Mouse (Mus musculus) layer of hippocampus, postnatal 36 days (tissue): Measurements from ENCODE around the gene Nelfa. TPM values are rescaled to one million over a fixed set of nuclear protein-coding genes. Genes with fewer than 3 reads are reported as not detected.
"Not testable (repeated sequence)": the region's sequence is repeated elsewhere in the genome, so short reads cannot be mapped to it uniquely, and the experiment has no call there.

Source experiments
- DNase-seq, 2 experiments: peaks; one replicate each; pipeline ENCODE4 v3.0.0; 2022
- microRNA-seq, 2 experiments: library from miRNA; unstranded; fragments of <30 nt; microRNA quantifications; one replicate each; pipeline ENCODE4 v1.2.0; 2021
- total RNA-seq, 2 experiments: library from RNA; stranded (reverse); gene quantifications; 2 replicates each; pipeline ENCODE4 v1.2.3; 2021

Nelfa gene
- total RNA-seq, 2 experiments from 2014 or later: 19.7 to 23.5 TPM

DNA sequence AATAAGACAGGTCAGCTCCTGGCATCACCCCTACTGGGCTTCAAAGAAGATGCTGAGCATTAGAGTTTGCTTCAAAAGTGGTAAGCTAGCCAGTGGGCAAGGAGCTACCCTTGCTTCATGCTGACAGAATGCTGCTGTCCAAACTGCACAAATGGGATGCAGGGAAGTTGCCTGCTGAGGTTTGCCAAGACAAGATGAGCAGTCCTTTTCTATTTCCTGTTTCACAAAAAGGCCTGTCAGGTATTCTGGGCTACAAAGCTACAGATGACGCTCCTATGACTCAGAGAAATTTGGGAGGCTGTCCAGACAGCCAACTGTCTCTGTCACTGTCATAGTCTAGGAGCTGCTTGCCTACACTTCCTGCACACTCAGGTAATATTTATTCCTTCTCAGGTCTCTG is 16.7 kb downstream of the Nelfa start:
- no peak for DNase-seq

DNA sequence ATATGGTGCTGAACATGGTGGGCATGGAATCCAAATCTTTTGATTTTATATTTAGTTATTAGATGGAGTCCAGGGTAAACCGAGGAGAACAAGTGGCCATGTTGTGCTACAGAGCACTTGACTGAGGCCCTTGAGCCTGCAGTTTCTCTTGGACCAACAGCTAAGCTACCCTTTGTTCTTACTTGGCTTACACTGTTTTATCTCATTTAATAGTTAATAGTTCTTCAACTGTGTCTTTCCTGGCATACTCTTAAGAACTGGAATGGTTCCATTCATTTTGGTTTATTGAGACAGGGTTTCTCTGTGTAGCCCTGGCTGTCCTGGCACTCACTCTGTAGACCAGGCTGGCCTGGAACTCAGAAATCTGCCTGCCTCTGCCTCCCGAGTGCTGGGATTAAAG is 19.6 kb downstream of the Nelfa start:
- DNase-seq: not testable (repeated sequence)

DNA sequence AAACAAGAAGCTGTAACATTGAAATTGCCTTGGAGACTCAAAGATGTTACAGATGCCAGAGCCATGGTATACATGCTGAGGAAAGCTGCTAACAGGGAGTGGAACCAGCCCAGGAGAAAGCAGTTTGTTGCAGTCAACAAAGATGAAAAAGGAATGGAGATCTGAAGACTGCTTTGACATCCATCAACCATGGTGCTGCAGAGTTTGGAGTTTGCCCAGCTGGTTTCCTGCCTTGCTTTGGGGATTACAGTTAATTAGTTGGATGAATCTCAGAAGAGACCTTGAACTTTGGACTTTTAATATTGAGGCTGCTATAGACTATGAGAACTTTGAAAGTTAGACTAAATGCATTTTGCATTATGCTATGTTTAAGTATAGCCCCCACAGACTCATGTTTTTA is 21.2 kb downstream of the Nelfa start:
- not testable (repeated sequence) for DNase-seq

- DNase-seq: no peak
Observed at GRCm38 (mm10) chr5:33903176-33903575, 33.0 kb downstream of the Nelfa start.

DNA sequence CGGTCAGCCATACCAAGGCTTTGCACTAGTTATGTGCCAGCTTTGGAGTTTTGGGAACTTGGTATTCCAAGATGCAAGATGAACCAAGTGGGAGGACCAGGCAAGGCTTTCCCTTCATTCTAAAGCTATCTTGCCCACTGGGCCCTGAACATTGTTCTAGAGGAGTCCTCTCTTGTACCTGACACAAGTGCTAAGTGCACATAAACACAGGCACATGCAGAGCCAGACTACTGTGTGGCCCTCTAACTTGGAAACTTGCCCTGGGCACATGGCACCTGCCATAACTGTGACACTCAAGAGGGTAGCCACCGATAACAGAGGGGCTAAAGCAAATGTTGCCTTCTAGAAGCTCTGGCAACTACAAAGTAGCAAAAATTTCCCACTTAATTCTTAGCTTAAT is 33.5 kb downstream of the Nelfa start:
- DNase-seq: no peak

- DNase-seq: no peak
Observed at GRCm38 (mm10) chr5:33901278-33901677, 34.9 kb downstream of the Nelfa start.

DNA sequence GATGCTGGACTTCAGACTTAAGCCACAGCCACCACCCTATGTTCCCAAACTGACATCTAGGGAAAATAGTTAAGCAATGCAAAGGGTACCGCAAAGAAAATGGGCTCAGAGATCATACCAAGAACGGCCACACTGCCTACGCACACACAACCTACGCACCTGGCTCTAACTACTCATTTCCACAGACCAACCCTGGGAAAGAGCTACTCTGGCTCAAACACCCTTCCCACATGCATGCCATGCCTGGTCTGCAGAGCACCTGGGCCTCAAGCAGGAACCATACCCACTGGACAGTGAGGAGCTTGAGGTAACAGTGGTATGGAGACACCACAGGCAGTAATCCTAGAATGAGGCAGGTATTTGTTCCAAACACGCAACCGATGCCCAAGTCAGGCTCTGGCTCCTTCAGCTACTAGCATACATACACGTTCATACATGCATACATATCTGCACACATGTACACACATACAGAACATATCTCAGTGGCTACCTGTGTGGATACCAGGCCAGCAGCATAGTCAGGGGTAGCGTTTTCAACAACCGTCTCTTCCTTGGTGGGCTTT is 35.4 kb downstream of the Nelfa start:
- DNase-seq: no peak

DNA sequence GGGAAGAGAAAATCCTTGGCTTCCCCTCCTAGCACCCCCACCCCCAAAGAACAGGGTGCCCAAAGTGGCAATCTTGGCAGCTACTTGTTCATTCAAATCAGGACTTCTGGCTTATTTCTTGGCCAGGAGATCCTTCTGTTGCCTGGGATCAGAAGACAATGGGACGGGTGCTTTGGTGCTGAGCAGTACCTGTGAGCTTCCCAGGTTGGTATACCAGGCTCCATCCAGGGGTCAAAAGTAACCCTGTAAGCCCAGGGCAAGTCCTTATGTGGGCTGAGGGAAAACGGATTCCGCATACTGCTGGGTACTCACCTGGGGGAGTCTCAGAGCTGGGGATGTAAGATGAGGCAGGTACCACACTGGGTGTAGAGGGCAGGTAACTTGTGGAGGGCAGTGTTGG is 36.1 kb downstream of the Nelfa start:
- no peak for DNase-seq

DNA sequence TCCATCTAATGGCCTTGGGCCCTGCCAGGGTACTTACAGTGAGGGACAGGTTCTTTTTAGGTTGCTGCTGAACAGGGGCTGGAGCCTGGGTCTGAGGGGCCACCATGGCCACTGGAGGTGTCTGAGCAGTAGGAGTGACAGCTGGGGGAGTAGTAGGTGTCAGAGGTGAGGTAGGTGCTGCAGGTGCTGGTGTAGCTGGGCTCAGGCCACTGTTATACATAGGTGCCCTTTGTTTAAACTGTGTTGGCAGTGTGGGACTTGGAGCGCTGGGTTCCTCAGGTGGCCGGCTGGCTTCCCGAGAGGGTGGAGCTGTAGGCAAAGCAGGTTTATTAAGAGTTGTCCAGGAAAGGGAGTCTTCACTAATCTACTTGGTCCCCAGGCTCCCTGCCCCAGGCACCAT is 37.0 kb downstream of the Nelfa start:
- DNase-seq: no peak

DNA sequence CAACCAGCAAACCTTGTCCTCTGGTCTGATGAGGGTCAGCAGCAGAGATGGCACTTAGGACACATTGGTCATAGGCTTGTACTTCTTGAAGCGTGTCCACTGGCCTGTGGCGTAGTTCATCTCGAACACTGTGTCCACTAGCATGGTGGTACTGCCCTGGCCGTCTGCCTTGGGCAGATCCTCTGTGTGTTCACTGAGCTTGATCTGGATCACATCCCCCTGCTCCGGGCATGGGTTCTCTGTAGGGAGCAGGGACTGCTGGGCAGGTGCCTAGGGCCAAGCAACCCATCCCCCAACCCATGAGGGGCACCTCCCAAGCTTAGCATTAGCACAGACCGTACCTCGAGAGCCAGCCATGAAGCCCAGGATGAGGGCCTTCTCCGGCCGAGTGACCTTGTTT is 37.5 kb downstream of the Nelfa start:
- DNase-seq: no peak

DNA sequence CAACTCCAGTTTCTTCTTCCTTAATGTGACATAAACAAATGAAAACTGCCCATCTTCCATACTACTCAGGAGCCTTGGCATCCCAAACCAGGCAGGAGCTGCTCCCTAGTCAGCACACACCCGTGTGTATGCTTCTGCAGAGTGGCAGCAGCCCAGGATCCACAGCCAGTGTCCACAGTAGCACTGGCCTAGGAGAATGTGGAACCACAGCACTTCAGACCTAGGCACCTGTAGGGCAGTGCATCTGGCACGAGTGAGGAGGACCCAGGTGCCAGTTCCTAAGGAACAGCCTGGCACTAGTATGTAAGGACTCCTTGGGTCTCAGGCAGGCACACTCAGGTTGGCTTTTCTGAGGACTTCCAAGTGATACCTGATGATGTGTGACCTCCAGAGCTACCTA is 39.1 kb downstream of the Nelfa start:
- DNase-seq: no peak

- no peak for DNase-seq
Observed at GRCm38 (mm10) chr5:33895116-33895515, 41.1 kb downstream of the Nelfa start.

GRCm38 (mm10) chr5:33893406-33893805 is 42.8 kb downstream of the Nelfa start:
- DNase-seq: no peak

DNA sequence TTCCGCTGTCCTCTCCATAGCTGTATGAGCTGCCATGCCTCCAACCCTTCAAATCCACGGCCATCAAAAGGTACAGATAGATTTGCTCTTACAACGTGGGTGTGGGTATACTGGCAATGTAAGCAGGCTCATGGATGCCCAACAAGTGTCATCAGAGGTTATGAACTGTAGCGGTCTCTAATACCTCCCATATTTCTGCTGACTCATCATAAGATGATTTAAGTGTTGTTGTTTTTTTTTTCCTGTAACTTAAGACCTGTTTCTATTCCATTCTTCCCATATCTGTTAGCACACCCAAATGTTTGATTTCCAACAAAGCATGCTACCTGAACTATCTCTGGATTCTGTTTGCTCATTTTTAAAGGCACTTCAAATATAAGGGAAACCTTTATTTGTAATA is 55.1 kb downstream of the Nelfa start:
- no peak for DNase-seq

DNA sequence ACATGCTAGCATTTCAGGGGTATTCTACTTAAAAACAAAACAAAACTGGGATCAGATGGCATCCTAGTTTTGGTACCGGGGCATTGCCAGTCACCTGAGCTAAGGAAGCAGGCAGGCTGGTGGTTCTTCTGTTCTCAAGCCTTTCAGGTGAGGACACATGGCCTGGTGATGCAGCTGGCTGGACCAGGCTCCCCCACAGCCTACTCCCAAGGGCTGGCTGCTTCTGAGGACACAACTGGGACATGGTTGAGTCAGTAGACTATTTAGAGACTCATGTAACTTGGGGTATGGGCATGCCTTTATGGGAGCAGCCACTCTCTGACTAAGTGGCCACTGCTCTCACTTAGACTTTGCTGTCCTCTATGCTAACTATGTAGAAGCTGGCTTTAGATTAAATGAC is 60.7 kb downstream of the Nelfa start:
- DNase-seq: no peak

DNA sequence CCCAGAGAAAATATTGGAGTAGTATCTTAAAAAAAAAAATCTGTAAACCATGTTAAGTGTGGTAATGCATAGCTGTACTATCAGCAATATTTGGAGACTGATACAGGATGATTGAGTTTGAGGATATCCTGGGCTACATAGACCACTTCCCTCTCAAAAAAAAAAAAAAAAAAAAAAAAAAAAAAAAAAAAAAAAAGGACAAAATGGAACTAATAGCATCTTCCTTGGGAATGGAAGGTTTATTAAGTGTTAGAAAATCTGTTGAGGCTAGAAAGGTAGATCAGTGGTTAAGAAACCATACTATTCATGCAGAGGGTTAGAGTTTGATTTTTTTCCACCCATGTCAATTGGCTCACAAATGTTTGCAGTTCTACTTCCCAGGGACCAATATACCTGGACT is 78.5 kb downstream of the Nelfa start:
- no peak for DNase-seq

GRCm38 (mm10) chr5:33854019-33854418 is 82.2 kb downstream of the Nelfa start:
- no peak for DNase-seq

DNA sequence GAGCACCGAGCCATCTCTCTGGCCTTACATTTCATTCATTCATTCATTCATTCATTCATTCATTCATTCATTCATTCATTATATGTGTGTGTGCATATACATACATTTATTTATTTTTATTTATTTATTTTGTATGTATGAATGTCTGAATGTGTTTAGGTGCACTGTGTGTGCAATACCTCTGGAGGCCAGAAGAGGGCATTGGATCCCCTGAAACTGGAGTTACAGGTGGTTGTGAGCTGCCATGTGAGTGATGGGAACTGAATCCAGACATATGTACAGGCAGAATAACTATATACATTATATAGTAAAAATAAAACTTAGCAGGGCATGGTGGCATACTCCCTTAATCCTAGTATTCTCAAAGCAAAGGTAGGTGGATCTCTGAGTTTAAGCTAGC is 83.1 kb downstream of the Nelfa start:
- DNase-seq: no peak

DNA sequence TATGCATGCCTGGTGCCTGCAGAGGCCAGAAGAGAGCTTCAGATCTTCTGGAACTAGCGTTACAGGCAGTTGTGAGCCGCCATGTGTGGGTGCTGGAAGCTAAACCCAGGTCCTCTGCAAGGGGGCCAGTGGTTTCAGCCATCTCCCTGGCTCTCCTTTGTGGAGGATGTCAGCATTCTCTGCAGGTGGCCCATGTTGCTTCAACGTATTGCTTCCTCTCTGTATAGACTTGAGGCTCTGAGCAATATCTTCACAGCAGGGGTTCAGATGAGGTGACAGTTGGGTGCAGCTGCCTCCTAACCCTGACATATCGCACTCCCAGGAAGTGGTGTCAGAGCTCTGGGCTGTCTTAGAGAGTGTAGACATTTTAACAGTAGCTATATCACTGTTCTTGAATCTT is 84.7 kb downstream of the Nelfa start:
- DNase-seq: no peak

Small RNA genes within 50 kb of the gene (microRNA-seq; reads per million reads assigned to microRNA genes)
- 0.63 to 2.1 reads per million in 2 experiments for gene Mir7024

Other genes starting within 250 kb of the Nelfa start
- gene Fgfr3, start 214.7 kb downstream of the Nelfa start, total RNA-seq: 100 to 1,000 TPM; 116 to 133 TPM
- gene Letm1, start 153.6 kb downstream of the Nelfa start, total RNA-seq: 10 to 100 TPM; 94.3 to 95.3 TPM
- gene Nsd2, start 115.7 kb downstream of the Nelfa start, total RNA-seq: 100 to 1,000 TPM; 125 to 135 TPM
- 10 to 100 TPM; 58.2 to 70.7 TPM for gene Gm1673, start 47.0 kb upstream of the Nelfa start, total RNA-seq
- 100 to 1,000 TPM; 125 to 138 TPM for gene Nat8l, start 59.6 kb upstream of the Nelfa start, total RNA-seq
- gene Poln, start 233.0 kb upstream of the Nelfa start, total RNA-seq: under 1 TPM; 0.71 to 0.92 TPM
- 1 to 10 TPM; 6.3 to 6.4 TPM for gene Haus3, start 233.1 kb upstream of the Nelfa start, total RNA-seq